Mouse (Mus musculus) adrenal gland (tissue): ENCODE data around the gene Sap30bp.

Source experiments
- intact Hi-C: fragments of 180-260 bp; cut with DNase I; formaldehyde crosslinking; loops from one replicate; pipeline ENCODE4 v1.15.1; 2025
- long read RNA-seq, 2 experiments: library from polyadenylated mRNA; unstranded; transcript quantifications; one replicate each; pipeline ENCODE4 v2.0.0; 2020; ENCODE audit warnings: borderline replicate concordance in 1 of 2; ENCODE audit not compliant: insufficient replicate concordance in 1 of 2

Sap30bp gene
- long read RNA-seq, experiment 1, transcript Sap30bp-203 (11 exons, 3,654 nt) = major isoform, 22 of 31 reads
- long read RNA-seq, experiment 1, partial matches to known transcripts = 2 of 31 reads
- long read RNA-seq, experiment 1, other reads (novel, unspliced or antisense) = 7 of 31 reads
- long read RNA-seq, experiment 2, transcript Sap30bp-203 (11 exons, 3,654 nt) = major isoform, 12 of 18 reads
- long read RNA-seq, experiment 2, partial matches to known transcripts = 1 of 18 reads
- long read RNA-seq, experiment 2, other reads (novel, unspliced or antisense) = 5 of 18 reads

GRCm38 (mm10) chr11:115933108-115933746, at the start of gene Sap30bp, which contains the start of gene Recql5:
Gene Sap30bp, plus strand, starts transcription at chr11:115933282.
Gene Recql5, minus strand, starts transcription at chr11:115933477.
- intact Hi-C loops = loop anchor here (10.0 kb wide), 1 partner anchor 192 kb away; the partner anchor contains the start of gene Trim47

- intact Hi-C loops = loop anchor here (10.0 kb wide), 1 partner anchor 160 kb away; no protein-coding TSS in a partner anchor
Observed at GRCm38 (mm10) chr11:115884361-115884760, 48.7 kb upstream of the Sap30bp start.

DNA sequence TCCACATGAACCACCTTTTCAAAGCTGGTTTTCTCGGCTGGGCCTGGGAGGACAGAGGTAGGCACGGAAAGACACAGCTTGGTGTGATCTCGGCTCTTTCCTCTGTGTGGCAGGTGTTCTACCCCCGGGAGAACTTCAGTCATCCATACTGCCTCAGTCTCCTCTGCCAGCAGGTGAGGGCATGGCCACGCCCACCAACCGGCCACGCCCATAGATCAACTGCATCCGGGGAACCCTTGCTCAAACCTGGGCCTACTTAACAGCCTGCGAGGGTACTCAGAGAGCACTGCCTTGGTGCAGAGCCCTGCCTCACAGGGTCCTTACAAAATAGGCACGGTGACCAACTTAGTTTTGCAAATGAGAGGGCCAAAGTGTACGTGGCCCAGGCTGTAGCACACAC, 47.8 kb upstream of the Sap30bp start:
- intact Hi-C loops = loop anchor here (10.0 kb wide), 1 partner anchor 160 kb away; no protein-coding TSS in a partner anchor

DNA sequence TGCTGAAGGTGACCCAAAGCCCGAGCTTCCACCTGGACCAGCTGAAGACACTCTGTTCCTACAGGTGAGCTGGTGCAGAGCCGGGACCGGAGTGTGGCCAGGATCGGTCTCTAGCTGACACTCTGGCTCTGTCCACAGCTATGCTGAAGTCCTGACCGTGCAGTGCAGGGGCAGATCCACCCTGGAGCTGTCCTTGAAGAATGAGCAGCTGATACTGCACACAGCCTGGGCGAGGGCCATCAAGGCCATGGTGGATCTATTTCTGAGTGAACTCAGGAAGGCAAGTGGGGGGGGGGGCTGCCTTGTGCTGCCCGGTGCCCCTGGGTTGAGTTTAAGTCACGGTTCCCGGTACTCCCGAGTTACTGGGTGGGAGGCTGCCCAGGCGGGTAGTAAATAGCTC, 46.6 kb upstream of the Sap30bp start:
- intact Hi-C loops = loop anchor here (10.0 kb wide), 1 partner anchor 162 kb away; no protein-coding TSS in a partner anchor

GRCm38 (mm10) chr11:115888020-115888419, 45.1 kb upstream of the Sap30bp start:
- intact Hi-C loops = loop anchor here (10.0 kb wide), 1 partner anchor 163 kb away; no protein-coding TSS in a partner anchor

DNA sequence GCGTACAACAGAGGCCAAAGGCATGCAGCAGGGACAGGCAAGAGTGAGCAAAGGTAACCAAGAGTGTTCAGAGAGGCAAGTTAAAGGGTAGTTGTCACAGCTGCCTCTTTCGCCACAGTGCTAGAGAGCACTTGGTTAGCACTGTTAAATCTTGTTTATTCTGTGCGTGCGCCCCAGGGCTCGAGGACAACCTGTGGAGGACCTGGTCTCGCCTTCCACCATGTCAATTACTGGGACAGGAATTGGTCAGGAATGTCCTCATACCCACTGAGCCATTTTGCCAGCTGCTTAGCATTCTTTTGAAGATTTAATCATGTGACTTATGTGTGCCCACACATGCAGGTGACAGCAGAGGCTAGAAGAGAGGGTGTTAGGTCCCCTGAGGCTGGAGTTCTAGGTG, 43.9 kb upstream of the Sap30bp start:
- intact Hi-C loops = loop anchor here (10.0 kb wide), 1 partner anchor 164 kb away; no protein-coding TSS in a partner anchor

GRCm38 (mm10) chr11:115892213-115892612, 40.9 kb upstream of the Sap30bp start:
- intact Hi-C loops = no loop called here

DNA sequence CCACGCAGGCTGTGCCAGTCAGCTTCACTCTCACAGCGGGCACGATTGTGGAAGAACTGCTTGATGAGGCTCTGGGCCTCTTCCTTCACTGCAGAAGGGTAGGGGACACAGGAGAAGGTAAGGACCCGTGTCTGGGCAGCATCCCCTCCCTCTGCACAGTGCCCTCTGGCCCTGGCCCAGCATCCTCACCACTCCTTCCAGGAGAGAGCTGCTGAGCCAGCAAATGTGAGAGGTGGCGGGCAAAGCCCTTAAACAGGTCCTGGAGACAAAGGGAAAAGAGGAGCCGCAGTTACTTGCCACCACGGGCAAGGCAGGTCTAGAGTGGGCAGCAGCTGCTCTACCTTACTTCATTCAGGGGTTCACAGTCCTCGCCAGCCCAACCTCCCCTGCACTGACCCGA, 40.0 kb upstream of the Sap30bp start:
- intact Hi-C loops = no loop called here

GRCm38 (mm10) chr11:115894755-115895520, 38.1 kb upstream of the Sap30bp start:
- intact Hi-C loops = no loop called here

DNA sequence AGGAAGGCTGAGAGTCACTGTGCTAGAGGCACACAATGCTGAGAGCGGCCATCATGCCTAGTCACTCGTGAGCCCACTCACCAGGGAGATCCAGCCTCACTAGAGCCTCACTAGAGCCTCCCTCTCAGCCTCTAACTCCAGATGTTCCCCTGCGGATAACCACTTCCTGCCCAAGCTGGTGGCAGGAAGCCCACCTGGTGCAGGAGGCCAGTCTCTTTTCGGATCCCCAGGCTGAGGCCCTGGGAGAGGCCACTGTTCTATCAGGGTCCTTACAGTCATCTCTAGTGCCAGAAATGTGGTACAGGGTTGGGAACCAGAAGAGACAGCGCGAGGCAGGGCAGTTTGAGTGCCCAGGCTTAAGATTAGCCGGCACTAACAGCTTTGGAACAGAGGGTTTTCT, 34.6 kb upstream of the Sap30bp start:
- intact Hi-C loops = no loop called here

DNA sequence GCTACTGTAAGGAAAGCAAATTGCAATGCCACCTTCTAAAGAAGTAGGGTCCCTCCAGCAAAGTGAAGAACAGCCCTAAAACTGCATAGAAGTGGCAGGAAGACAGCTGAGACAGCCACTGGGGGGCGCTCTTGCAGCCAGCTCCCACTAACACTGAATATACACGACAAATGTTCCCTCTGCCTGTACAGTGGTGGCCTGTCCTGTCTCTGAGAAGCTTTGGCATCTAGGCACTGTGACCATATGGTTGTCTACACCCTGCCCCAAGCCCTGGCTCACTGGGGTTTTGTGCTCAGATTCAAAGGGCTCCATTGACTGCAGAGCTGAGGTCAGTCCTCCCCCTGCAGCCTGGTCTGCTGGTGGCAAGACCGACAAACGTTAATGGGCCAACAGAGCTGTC, 34.2 kb upstream of the Sap30bp start:
- intact Hi-C loops = no loop called here

- intact Hi-C loops = no loop called here
Observed at GRCm38 (mm10) chr11:115899486-115900266, 33.4 kb upstream of the Sap30bp start, which contains the start of gene Smim5. Gene Smim5, plus strand, starts transcription at chr11:115899966.

DNA sequence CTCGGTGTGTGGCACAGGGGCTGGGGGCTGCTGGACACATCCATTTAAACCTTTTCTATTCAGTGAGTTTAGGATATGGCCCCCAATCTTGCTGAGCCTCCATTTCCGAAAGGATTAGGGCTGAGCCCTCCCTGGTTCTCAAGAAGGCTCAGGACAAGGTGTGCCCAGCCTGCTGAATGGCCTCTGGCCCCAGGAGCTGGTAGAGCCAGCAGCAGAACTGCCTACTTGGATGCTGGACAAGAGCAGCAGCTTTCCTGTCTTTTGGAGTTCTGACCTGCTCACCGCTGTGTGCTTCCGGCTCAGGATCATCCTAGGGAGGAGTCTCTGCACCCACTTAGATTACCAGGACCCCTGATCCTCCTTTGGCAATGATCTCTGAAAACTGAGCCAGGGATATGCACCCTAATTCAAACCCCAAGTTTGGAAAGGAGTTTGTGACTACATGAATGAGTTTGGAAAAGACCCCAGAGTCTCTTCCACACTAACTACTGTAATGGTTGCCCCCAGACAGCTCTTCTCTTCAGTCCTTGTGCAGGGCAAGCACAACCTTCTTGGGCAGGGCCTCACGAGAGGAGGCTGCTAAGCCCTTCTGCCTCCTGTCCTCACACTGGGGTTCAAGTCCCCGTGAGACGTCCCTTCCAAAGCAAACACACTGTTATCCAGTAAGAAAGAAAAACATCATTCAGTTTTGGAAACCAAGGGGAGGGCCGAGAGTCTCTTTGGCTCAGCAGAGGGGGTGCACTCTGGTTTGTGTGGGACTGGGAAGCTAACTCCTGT, 32.3 kb upstream of the Sap30bp start:
- intact Hi-C loops = no loop called here

GRCm38 (mm10) chr11:115901338-115902161, 31.5 kb upstream of the Sap30bp start:
- intact Hi-C loops = no loop called here

- intact Hi-C loops = no loop called here
Observed at GRCm38 (mm10) chr11:115902177-115902576, 30.9 kb upstream of the Sap30bp start.

DNA sequence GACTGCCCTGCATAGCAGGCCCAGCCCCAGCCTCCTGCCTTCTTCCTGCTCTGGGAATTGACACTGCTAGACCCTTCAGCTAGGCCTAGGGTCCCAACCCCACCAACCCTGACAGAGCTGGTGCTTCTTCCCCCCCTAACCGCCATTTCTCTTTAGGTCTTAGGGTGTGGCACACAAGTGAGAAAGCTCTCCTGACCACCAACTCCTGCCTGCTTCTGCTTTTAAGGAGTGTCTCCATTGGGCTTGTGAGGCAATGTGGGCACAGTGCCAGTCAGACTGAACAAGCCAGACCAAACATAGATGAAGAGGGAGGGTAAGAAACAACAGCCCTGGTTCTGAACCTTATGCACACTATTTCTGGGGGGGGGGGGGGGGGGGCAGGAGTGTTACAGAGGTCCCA, 30.3 kb upstream of the Sap30bp start:
- intact Hi-C loops = no loop called here

DNA sequence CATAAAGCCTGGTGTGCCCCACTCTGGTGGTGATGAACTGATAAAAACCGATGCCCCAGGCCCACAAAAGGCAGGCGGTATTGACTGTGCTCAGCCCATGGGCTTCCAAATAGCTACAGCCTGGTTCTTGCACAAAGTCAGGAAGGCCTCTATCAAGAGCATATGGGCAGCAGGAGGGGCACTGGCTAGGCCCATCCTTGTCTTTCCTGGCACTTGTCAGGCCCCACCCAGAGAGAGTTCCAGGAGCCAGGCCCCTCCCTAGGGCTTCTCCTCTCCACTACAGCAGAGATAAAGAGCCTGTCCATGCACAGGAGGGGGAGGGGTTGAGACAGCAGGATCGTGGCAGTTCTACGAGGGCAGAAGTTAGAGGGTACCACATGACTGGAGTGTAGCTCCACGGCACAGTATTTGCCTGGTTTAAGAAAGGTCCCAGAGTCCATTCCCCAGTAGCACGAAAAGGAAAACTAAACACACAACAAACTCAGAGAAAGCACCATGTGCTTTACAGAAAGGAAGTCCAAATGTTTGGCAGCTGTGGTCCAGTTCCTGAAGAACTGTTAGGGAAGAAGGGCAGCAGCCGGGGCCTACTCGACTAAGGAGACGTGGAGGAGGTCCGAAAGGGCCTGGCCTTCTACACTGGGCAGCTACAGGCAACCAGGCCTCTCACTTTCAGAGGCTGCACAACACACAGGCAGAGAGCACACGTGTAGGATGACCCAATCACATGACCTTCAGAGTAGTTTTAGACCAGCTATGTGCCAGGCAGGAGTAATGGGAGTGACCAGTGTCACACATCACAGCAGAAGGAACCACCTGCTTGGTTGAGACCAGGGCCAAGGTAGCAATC, 29.5 kb upstream of the Sap30bp start:
- intact Hi-C loops = no loop called here
